Mouse (Mus musculus) midbrain, embryonic 11.5 days (tissue): Measurements from ENCODE around the gene 1700001C19Rik. TPM values are rescaled to one million over a fixed set of nuclear protein-coding genes. Genes with fewer than 3 reads are reported as not detected.
A peak's percentile ranks its signal among the peaks of the same experiment; 100 is the strongest.
"Not testable (repeated sequence)": the region's sequence is repeated elsewhere in the genome, so short reads cannot be mapped to it uniquely, and the experiment has no call there.

Experiments
- ATAC-seq: fragments of 200-750 bp; cut with Nextera tagmentation; 2 replicates; pipeline ENCODE4 v1.8.0; 2017; ENCODE audit warnings: moderate TSS enrichment, moderate library complexity; ENCODE audit not compliant: low FRiP score
- DNase-seq: peaks from one replicate; pipeline ENCODE4 v3.0.0; 2015; ENCODE audit warnings: low spot score; ENCODE audit errors: missing footprints
- H3K27ac ChIP-seq: fragments of 300-500 bp; sonication (generic); 2 replicates; pipeline ENCODE4 v1.5.1; 2014; ENCODE audit warnings: low read depth, low read length
- H3K27me3 ChIP-seq: fragments of 300-500 bp; sonication (generic); 2 replicates; pipeline ENCODE4 v1.6.1; 2014; ENCODE audit warnings: mild to moderate bottlenecking, low read length, moderate library complexity, mixed read lengths; ENCODE audit not compliant: control insufficient read depth, insufficient read depth
- H3K36me3 ChIP-seq: fragments of 300-500 bp; sonication (generic); 2 replicates; pipeline ENCODE4 v1.6.1; 2014; ENCODE audit warnings: mild to moderate bottlenecking, low read length, moderate library complexity, mixed read lengths; ENCODE audit not compliant: control insufficient read depth, insufficient read depth
- H3K4me1 ChIP-seq: fragments of 300-500 bp; sonication (generic); 2 replicates; pipeline ENCODE4 v1.6.1; 2014; ENCODE audit warnings: low read length; ENCODE audit not compliant: control insufficient read depth, insufficient read depth
- H3K4me2 ChIP-seq: fragments of 300-500 bp; sonication (generic); 2 replicates; pipeline ENCODE4 v1.6.1; 2014; ENCODE audit warnings: mild to moderate bottlenecking, moderate library complexity
- H3K4me3 ChIP-seq: fragments of 300-500 bp; sonication (generic); 2 replicates; pipeline ENCODE4 v1.5.1; 2014; ENCODE audit warnings: low read depth, low read length
- H3K9ac ChIP-seq: fragments of 300-500 bp; sonication (generic); 2 replicates; pipeline ENCODE4 v1.6.1; 2014; ENCODE audit warnings: low read length
- H3K9me3 ChIP-seq: fragments of 300-500 bp; sonication (generic); 2 replicates; pipeline ENCODE4 v1.6.1; 2016; ENCODE audit warnings: low read length; ENCODE audit not compliant: control insufficient read depth
- WGBS: fragments of 180-500 bp; shearing (Covaris S2); extraction: QIAGEN DNeasy Blood & Tissue Kit; methylation state at CpG from one replicate; pipeline ENCODE4 v1.1.7; 2014; 5-methylcytosine and 5-hydroxymethylcytosine counted together
- polyA plus RNA-seq: library from polyadenylated mRNA; unstranded; fragments of >200 nt; fragmentation: Nextera tagmentation; extraction: Ambion mirVana; gene quantifications from 2 replicates; pipeline ENCODE4 v1.2.1, GENCODE M21; 2014

1700001C19Rik gene
- polyA plus RNA-seq, 1 experiment from 2014 or later, result 0.18 TPM

- Histone ChIP-seq H3K4me2 (no peak overlapping the region), H3K9ac (no peak overlapping the region), H3K27ac (no peak overlapping the region), H3K4me1 (peaks cover 3% of the 10 kb centered on the region; the same call in 1 of the 2 replicates), H3K9me3 (no peaks in the 10 kb centered on the region), H3K4me3 (no peak overlapping the region), H3K27me3 (no peaks in the 10 kb centered on the region), H3K36me3 (no peaks in the 10 kb centered on the region)
- DNase-seq (no peak), ATAC-seq (no peak)
- WGBS, result 72% methylated on average over 6 of the region's 6 CpGs
These were observed 9.9 kb downstream of the 1700001C19Rik start for GRCm38 (mm10) chr17:47427316-47427715.

GRCm38 (mm10) chr17:47424186-47424585 lies 13.0 kb downstream of the 1700001C19Rik start:
- Histone ChIP-seq H3K27me3 (no peaks in the 10 kb centered on the region), H3K4me2 (no peak overlapping the region), H3K4me3 (no peak overlapping the region), H3K9me3 (no peaks in the 10 kb centered on the region), H3K4me1 (peaks cover 3% of the 10 kb centered on the region; the same call in 1 of the 2 replicates), H3K27ac (no peak overlapping the region), H3K36me3 (no peaks in the 10 kb centered on the region), H3K9ac (no peak overlapping the region)
- no peak for DNase-seq
- ATAC-seq, result no peak
- 91% methylated on average over 6 of the region's 6 CpGs for WGBS

- 100% methylated on average over 1 of the region's 1 CpGs for WGBS
- H3K9me3 ChIP-seq, H3K27me3 ChIP-seq, H3K9ac ChIP-seq, ATAC-seq, H3K36me3 ChIP-seq, DNase-seq, H3K4me3 ChIP-seq, H3K27ac ChIP-seq, H3K4me2 ChIP-seq, H3K4me1 ChIP-seq: not testable (repeated sequence)
These were observed 14.6 kb downstream of the 1700001C19Rik start for GRCm38 (mm10) chr17:47422616-47423015.

GRCm38 (mm10) chr17:47421566-47421965 lies 15.6 kb downstream of the 1700001C19Rik start:
- WGBS, result 84% methylated on average over 3 of the region's 3 CpGs
- no peak for ATAC-seq
- H3K36me3 ChIP-seq, result no peaks in the 10 kb centered on the region

GRCm38 (mm10) chr17:47420195-47420594 lies 17.0 kb downstream of the 1700001C19Rik start:
- Histone ChIP-seq H3K4me2 (no peak overlapping the region), H3K27me3 (no peaks in the 10 kb centered on the region), H3K4me3 (no peak overlapping the region), H3K9me3 (no peaks in the 10 kb centered on the region), H3K9ac (no peak overlapping the region), H3K27ac (no peak overlapping the region), H3K4me1 (no peaks in the 10 kb centered on the region), H3K36me3 (no peaks in the 10 kb centered on the region)
- ATAC-seq (no peak), DNase-seq (no peak)
- 53% methylated on average over 2 of the region's 2 CpGs for WGBS

More at GRCm38 (mm10) chr17:47421566-47421965, 15.6 kb downstream of the 1700001C19Rik start:
- no peak for DNase-seq
- Histone ChIP-seq H3K4me3 (no peak overlapping the region), H3K4me2 (no peak overlapping the region), H3K4me1 (no peaks in the 10 kb centered on the region), H3K27ac (no peak overlapping the region), H3K27me3 (no peaks in the 10 kb centered on the region), H3K9ac (no peak overlapping the region), H3K9me3 (no peaks in the 10 kb centered on the region)

GRCm38 (mm10) chr17:47409897-47410861 lies 27.0 kb downstream of the 1700001C19Rik start:
- Histone ChIP-seq H3K4me3 (peak overlapping the region; percentile 22), H3K27me3 (peaks cover 16% of the 10 kb centered on the region), H3K4me2 (peak overlapping the region; percentile 44)
- not testable (repeated sequence) for H3K9me3 ChIP-seq, H3K4me1 ChIP-seq, H3K9ac ChIP-seq, ATAC-seq, H3K27ac ChIP-seq, H3K36me3 ChIP-seq
- WGBS, result 4% methylated on average over 74 of the region's 74 CpGs
- peak; percentile 90 for DNase-seq

- ATAC-seq, result peak; percentile 54
- H3K27me3 ChIP-seq, result peaks cover 16% of the 10 kb centered on the region
- 25% methylated on average over 8 of the region's 8 CpGs for WGBS
These were observed 28.6 kb downstream of the 1700001C19Rik start for GRCm38 (mm10) chr17:47408558-47408898.

GRCm38 (mm10) chr17:47407717-47408557 lies 29.2 kb downstream of the 1700001C19Rik start:
- DNase-seq (no peak), ATAC-seq (no peak)
- Histone ChIP-seq H3K36me3 (no peaks in the 10 kb centered on the region), H3K9ac (no peak overlapping the region), H3K27ac (no peak overlapping the region), H3K4me2 (no peak overlapping the region), H3K4me1 (no peaks in the 10 kb centered on the region), H3K4me3 (no peak overlapping the region), H3K27me3 (peaks cover 16% of the 10 kb centered on the region), H3K9me3 (no peaks in the 10 kb centered on the region)
- 66% methylated on average over 10 of the region's 10 CpGs for WGBS

More at GRCm38 (mm10) chr17:47408558-47408898, 28.6 kb downstream of the 1700001C19Rik start:
- Histone ChIP-seq H3K27ac (no peak overlapping the region), H3K36me3 (no peaks in the 10 kb centered on the region), H3K9me3 (no peaks in the 10 kb centered on the region), H3K4me3 (no peak overlapping the region), H3K9ac (no peak overlapping the region), H3K4me1 (no peaks in the 10 kb centered on the region), H3K4me2 (no peak overlapping the region)
- DNase-seq, result peak; percentile 97
